Mouse (Mus musculus) limb, embryonic 11.5 days (tissue): ENCODE results near the gene Pop7. TPM values are rescaled to one million over a fixed set of nuclear protein-coding genes. Genes with fewer than 3 reads are reported as not detected.
A peak's percentile ranks its signal among the peaks of the same experiment; 100 is the strongest.

ENCODE experiments used
- ATAC-seq: fragments of 200-750 bp; cut with Nextera tagmentation; 2 replicates; pipeline ENCODE4 v1.8.0; 2017; ENCODE audit warnings: low read depth; ENCODE audit not compliant: insufficient number of reproducible peaks, low FRiP score, low TSS enrichment
- DNase-seq: peaks from one replicate; pipeline ENCODE4 v3.0.0-alpha.2; 2015; ENCODE audit warnings: low spot score
- H3K27ac ChIP-seq: fragments of 300-500 bp; sonication (generic); replicated peaks from 2 replicates; pipeline ENCODE4 v1.5.1; 2014; ENCODE audit warnings: low read depth, mild to moderate bottlenecking, low read length
- H3K27me3 ChIP-seq: fragments of 300-500 bp; sonication (generic); 2 replicates; pipeline ENCODE4 v1.6.1; 2014; ENCODE audit warnings: mild to moderate bottlenecking, low read length, mixed read lengths; ENCODE audit not compliant: control insufficient read depth, insufficient read depth
- H3K36me3 ChIP-seq: fragments of 300-500 bp; sonication (generic); 2 replicates; pipeline ENCODE4 v1.6.1; 2014; ENCODE audit warnings: mild to moderate bottlenecking, low read length, moderate library complexity, mixed read lengths; ENCODE audit not compliant: control insufficient read depth, insufficient read depth
- H3K4me1 ChIP-seq: fragments of 300-500 bp; sonication (generic); 2 replicates; pipeline ENCODE4 v1.6.1; 2014; ENCODE audit warnings: low read length, mixed read lengths; ENCODE audit not compliant: control insufficient read depth, insufficient read depth
- H3K4me2 ChIP-seq: fragments of 300-500 bp; sonication (generic); 2 replicates; pipeline ENCODE4 v1.6.1; 2014; ENCODE audit warnings: low read depth, mild to moderate bottlenecking, moderate library complexity; ENCODE audit not compliant: severe bottlenecking
- H3K4me3 ChIP-seq: fragments of 300-500 bp; sonication (generic); 2 replicates; pipeline ENCODE4 v1.5.1; 2014; ENCODE audit warnings: low read depth, low read length
- H3K9ac ChIP-seq: fragments of 300-500 bp; sonication (generic); 2 replicates; pipeline ENCODE4 v1.6.1; 2014; ENCODE audit warnings: mild to moderate bottlenecking, low read length
- H3K9me3 ChIP-seq: fragments of 300-500 bp; sonication (generic); 2 replicates; pipeline ENCODE4 v1.6.1; 2016; ENCODE audit warnings: low read length; ENCODE audit not compliant: control insufficient read depth
- WGBS: fragments of 180-500 bp; shearing (Covaris S2); extraction: QIAGEN DNeasy Blood & Tissue Kit; methylation state at CpG from one replicate; pipeline ENCODE4 v1.1.7; 2014; 5-methylcytosine and 5-hydroxymethylcytosine counted together
- polyA plus RNA-seq: library from polyadenylated mRNA; unstranded; fragments of >200 nt; fragmentation: Nextera tagmentation; extraction: Ambion mirVana; gene quantifications from 2 replicates; pipeline ENCODE4 v1.2.1, GENCODE M21; 2014

The Pop7 gene
- polyA plus RNA-seq, 1 experiment from 2014 or later, result 59.3 TPM

DNA sequence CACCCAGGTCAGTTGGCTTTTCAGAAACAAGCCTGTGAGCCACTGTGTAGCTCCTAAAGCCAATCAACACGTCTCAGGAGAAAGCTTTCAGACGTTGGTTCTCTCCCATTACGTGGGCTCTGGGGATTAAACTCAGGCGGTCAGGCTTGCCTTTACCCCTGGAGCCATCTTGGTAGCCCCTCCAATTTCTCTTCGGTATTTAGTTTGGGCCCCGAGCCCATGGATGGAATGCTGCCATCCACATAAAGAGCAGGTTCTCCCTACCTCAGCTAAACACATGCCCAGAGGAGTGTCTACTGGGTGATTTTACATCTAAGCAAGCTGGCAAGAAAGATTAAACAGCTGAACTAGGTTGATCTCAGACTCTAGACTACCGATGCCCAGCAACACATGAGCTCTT, 2.1 kb downstream of the Pop7 start:
- DNase-seq (no peak), ATAC-seq (no peak)
- Histone ChIP-seq H3K36me3 (no peaks in the 10 kb centered on the region), H3K4me2 (peak overlapping the region; percentile 10; the same call in 1 of the 2 replicates), H3K4me3 (no peak overlapping the region), H3K9me3 (no peaks in the 10 kb centered on the region), H3K9ac (no peak overlapping the region), H3K27me3 (no peaks in the 10 kb centered on the region), H3K27ac (no peak overlapping the region), H3K4me1 (peaks cover 3% of the 10 kb centered on the region; the same call in 1 of the 2 replicates)
- 90% methylated on average over 7 of the region's 7 CpGs for WGBS

DNA sequence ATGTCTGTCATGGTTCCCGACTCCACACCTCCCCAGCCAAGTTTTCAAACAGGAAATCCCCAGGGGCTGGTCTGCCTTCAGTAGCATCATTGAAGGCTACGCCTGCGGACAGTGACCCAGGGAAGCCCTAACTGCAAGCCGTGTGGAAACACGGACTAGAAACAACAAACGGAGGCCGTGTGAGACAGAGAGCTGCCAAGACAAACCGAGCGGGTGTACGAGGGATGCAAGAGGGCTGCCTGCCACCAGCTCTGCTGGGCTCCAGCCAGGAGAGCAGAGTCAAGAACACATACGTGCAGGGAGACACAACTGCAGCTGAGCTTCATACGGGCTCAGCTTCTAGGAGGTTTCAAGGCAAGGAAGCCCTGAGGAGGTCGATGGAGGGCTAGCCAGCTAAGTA, 8.5 kb downstream of the Pop7 start:
- Histone ChIP-seq H3K9me3 (no peaks in the 10 kb centered on the region), H3K36me3 (no peaks in the 10 kb centered on the region), H3K27ac (no peak overlapping the region), H3K4me2 (no peak overlapping the region), H3K4me1 (no peaks in the 10 kb centered on the region), H3K27me3 (no peaks in the 10 kb centered on the region), H3K9ac (no peak overlapping the region), H3K4me3 (no peak overlapping the region)
- ATAC-seq, result no peak
- 86% methylated on average over 13 of the region's 13 CpGs for WGBS
- no peak for DNase-seq

DNA sequence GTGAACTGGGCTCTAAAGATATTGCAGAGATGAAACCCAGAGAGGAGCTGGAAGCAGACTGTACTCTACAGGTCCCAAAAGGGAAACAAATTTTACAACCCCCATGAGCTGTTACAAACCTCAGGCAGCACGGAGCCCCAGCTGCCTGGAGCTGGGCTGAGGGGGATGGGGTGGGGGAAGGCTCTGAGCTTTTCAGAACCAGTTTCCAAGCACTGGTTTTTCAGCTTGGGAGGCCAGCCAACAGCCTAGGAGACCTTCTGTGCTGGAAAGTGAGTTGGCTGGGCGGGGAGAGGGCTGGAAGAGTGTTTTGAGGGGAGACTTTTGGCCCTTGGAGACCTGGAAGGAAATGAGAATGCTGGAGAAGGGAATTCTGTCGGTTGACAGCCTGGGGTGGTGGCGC, 10.8 kb downstream of the Pop7 start:
- Histone ChIP-seq H3K4me2 (no peak overlapping the region), H3K9me3 (no peaks in the 10 kb centered on the region), H3K27ac (no peak overlapping the region), H3K4me1 (no peaks in the 10 kb centered on the region), H3K36me3 (no peaks in the 10 kb centered on the region), H3K4me3 (no peak overlapping the region), H3K27me3 (no peaks in the 10 kb centered on the region), H3K9ac (no peak overlapping the region)
- DNase-seq, result no peak
- ATAC-seq, result no peak
- WGBS, result 57% methylated on average over 4 of the region's 4 CpGs

DNA sequence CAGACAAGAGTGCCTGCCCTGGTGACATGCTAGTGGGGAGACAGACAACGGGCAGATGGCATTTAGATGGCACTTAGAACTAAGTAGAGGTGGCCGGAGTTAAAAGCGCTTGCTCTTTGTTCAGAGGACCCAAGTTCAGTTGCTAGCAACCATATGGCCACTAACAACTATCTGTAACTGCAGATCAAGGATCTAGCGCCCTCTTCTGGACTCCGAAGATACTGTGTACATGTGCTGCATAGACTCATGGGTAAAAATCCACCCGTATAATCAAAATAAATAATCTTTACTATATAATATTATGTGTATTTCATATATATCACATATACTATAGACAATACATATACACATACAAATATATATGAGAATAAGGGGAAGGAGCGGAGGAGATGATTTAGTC, 14.7 kb downstream of the Pop7 start:
- H3K4me3 ChIP-seq, result no peak overlapping the region
- H3K27ac ChIP-seq, result no peak overlapping the region
- no peaks in the 10 kb centered on the region for H3K36me3 ChIP-seq
- H3K9ac ChIP-seq, result no peak overlapping the region
- ATAC-seq (no peak), DNase-seq (no peak)
- H3K27me3 ChIP-seq, result no peaks in the 10 kb centered on the region
- 83% methylated on average over 7 of the region's 7 CpGs for WGBS
- no peaks in the 10 kb centered on the region for H3K9me3 ChIP-seq
- no peak overlapping the region for H3K4me2 ChIP-seq
- no peaks in the 10 kb centered on the region for H3K4me1 ChIP-seq

DNA sequence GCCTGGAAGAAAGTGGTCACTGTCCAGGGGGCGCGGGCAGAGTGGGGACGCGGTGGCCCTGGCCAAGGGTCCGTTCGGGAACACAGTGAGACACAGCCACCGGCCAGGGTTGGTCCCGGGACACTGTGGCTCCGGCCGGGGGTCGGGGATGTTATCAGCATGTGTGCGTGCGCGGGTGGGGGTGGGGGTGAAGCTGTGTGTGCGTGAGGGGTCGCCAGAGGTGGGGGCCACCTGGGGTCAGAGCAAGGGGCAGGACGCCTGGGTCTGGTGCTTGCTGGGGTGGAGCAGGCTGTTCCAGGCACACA, 16.5 kb downstream of the Pop7 start:
- ATAC-seq (0 out of 2 replicates have a peak, but pooled peaks have one; percentile 9), DNase-seq (no peak)
- H3K27me3 ChIP-seq, result no peaks in the 10 kb centered on the region
- 2% methylated on average over 17 of the region's 17 CpGs for WGBS
- H3K4me2 ChIP-seq, result peak overlapping the region; percentile 75
- H3K4me1 ChIP-seq, result 0 out of 2 replicates have a peak, but pooled peaks cover 2% of the 10 kb centered on the region
- no peaks in the 10 kb centered on the region for H3K9me3 ChIP-seq
- no peaks in the 10 kb centered on the region for H3K36me3 ChIP-seq
- peak overlapping the region; percentile 33 for H3K4me3 ChIP-seq
- no peak overlapping the region for H3K27ac ChIP-seq
- H3K9ac ChIP-seq, result peak overlapping the region; percentile 9

DNA sequence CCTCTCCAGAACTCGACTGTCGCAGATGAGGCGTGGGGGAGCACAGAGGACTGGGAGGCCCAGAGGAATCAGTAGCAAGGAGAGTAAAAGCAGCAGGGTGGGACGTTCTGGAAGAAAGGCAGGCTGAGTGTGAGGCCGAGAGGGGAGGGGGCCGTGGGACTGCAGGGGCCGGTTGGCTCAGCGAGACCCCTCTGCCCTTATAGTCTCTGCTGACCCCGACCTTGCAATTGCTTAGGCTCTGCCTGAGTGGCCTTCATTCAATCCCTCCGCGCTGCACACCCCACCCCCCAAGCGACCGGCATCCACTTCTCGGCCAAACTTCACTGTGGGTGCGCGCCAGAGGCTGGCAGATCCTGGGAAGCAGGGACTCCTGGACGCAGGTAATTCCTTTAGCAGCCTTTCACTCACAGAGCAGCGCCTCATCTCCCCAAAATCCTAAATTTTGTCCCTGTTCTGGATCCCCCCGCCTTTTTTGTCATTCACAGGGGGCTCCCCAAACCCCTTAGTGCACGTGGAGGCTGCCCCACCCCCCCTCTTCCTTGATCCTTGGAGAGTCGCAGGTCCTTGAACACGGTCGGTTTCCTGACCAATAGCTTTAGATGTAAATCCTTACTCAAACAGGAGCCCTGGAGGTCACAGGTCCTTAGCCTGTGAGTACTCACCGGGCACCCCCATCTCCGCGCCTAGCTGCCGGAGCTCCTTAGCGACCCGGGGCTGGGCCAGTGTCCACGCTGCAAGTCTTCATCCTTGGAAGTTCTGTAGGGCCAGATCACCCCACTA, 17.1 kb downstream of the Pop7 start:
- Histone ChIP-seq H3K27me3 (no peaks in the 10 kb centered on the region), H3K9ac (peak overlapping the region; percentile 9), H3K4me1 (0 out of 2 replicates have a peak, but pooled peaks cover 2% of the 10 kb centered on the region), H3K4me2 (peak overlapping the region; percentile 75), H3K4me3 (peak overlapping the region; percentile 33), H3K9me3 (no peaks in the 10 kb centered on the region), H3K27ac (no peak overlapping the region), H3K36me3 (no peaks in the 10 kb centered on the region)
- ATAC-seq (no peak), DNase-seq (peak; percentile 48)
- WGBS, result 9% methylated on average over 30 of the region's 30 CpGs

DNA sequence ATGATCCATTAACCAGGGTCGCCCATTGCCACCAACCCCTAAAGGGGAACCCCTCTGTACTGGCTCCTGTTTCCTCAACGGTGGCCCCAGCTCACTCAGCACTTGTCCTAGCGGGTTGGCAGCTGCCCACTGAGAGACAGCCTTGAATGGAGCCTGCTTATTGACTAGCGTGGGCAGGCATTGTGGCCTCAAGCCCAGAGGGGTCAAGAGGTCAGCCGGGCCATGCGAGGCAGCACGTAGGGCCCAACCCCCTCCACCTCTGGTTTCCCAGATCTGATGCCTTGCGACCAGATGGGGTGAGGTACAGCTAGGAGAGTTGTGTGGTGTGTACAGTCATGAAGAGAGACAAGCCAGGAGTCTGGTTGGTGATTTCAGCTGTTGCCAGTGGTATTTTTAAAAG, 20.4 kb downstream of the Pop7 start:
- Histone ChIP-seq H3K27me3 (no peaks in the 10 kb centered on the region), H3K4me1 (0 out of 2 replicates have a peak, but pooled peaks cover 2% of the 10 kb centered on the region), H3K4me2 (no peak overlapping the region), H3K27ac (no peak overlapping the region), H3K9ac (no peak overlapping the region), H3K4me3 (no peak overlapping the region), H3K9me3 (no peaks in the 10 kb centered on the region), H3K36me3 (no peaks in the 10 kb centered on the region)
- DNase-seq (no peak), ATAC-seq (0 out of 2 replicates have a peak, but pooled peaks have one; percentile 22)
- WGBS, result 33% methylated on average over 8 of the region's 8 CpGs

DNA sequence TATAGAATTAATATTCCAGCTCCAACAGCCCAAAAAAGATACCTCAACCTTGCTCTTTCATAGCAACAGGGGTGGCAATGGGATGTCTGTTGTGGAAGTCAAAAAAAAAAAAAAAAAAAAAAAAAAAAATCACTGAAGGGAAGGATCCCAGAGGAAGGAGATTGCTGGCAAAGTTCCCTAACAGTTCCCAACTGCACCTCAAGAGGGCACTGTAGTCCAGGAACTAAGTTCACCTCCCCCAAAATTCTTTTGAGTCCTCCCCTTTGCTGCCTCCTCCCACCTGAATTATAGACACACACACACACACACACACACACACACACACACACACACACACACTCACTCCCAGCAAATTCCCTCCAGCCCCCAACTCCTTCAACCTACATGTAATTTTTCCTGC, 21.2 kb downstream of the Pop7 start:
- no peak overlapping the region for H3K9ac ChIP-seq
- no peak overlapping the region for H3K27ac ChIP-seq

DNA sequence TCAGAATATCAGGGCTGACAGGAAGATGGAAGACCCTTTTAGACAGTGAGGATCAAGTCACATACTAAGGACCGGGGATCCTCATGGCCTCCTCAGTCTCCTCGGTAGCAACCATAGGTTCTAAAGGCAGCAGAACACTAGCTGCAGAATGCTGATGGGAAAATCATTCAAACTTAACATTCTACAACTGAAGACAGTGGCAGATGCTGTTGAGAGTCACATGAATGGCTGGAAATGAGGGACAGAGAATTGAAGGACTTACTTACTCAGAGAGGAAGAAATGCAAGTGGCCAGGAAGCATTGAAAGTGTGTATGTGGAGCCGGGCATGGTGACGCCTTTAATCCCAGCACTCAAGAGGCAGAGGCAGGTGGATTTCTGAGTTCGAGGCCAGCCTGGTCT, 25.4 kb downstream of the Pop7 start, which contains the start of gene Zan:
Gene Zan (minus strand): TSS at position 101 of the 400 bp plus-strand sequence.
- no peaks in the 10 kb centered on the region for H3K9me3 ChIP-seq
- 83% methylated on average over 5 of the region's 5 CpGs for WGBS
- no peak within 1 kb of the TSS for H3K4me3 ChIP-seq
- H3K27me3 ChIP-seq, result no peaks in the 10 kb centered on the region
- DNase-seq, result no peak
- no peaks in the 10 kb centered on the region for H3K36me3 ChIP-seq
- H3K4me1 ChIP-seq, result 0 out of 2 replicates have a peak, but pooled peaks cover under 1% of the 10 kb centered on the region
- no peak within 1 kb of the TSS for H3K9ac ChIP-seq
- H3K27ac ChIP-seq, result no peak within 1 kb of the TSS
- H3K4me2 ChIP-seq, result no peak within 1 kb of the TSS
- ATAC-seq, result no peak

More for the DNA sequence above, 21.2 kb downstream of the Pop7 start:
- H3K36me3 ChIP-seq, result no peaks in the 10 kb centered on the region
- H3K4me3 ChIP-seq, result no peak overlapping the region
- H3K4me1 ChIP-seq, result 0 out of 2 replicates have a peak, but pooled peaks cover 2% of the 10 kb centered on the region
- no peaks in the 10 kb centered on the region for H3K27me3 ChIP-seq
- ATAC-seq (no peak), DNase-seq (peak; percentile 86)
- no peaks in the 10 kb centered on the region for H3K9me3 ChIP-seq
- no peak overlapping the region for H3K4me2 ChIP-seq
